In the genomic region with DNA sequence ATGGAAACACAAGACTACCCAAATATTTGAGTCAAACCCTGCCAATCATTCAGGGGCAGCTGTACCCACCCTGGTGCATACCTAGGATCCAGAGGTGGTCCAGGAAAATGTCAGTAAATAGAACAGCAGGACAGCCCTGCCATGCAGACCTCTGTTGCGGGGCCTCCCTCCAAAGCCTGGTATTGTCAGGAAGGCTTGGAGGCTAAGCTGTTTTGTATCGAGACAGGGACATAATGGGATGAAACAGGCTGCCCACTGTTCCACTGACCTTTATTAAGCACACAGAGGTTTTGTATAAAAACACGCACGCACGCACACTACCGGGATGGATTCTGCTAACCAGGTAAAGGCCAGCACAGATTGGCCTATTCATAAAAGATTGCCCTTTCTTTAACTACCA, we compare ENCODE assay signal across 24 mouse cellular contexts.
"Had no signal": no experiment of that assay in that cellular context is flagged by ENCODE, and none has a peak within 500 bp of the region (broad histone marks: within the 10 kb centered on the region; RNA-seq: fewer than 3 reads in every experiment).

No protein-coding gene starts in this region.

- H3K4me1 ChIP-seq: intestine, embryonic 15.5 days had no signal

- H3K27ac ChIP-seq: gastrocnemius, adult 2 months; heart, adult 2 months; hindbrain, embryonic 10.5 days; hindbrain, embryonic 12.5 days; hindbrain, embryonic 14.5 days; intestine, embryonic 15.5 days; layer of hippocampus, adult 2 months; left cerebral cortex, adult 2 months; limb, embryonic 12.5 days had no signal

- H3K9ac ChIP-seq: hindbrain, embryonic 12.5 days; hindbrain, embryonic 14.5 days; intestine, embryonic 15.5 days; limb, embryonic 12.5 days had no signal

- H3K36me3 ChIP-seq: hindbrain, embryonic 10.5 days; hindbrain, embryonic 12.5 days; intestine, embryonic 15.5 days; limb, embryonic 12.5 days had no signal

- H3K4me2 ChIP-seq: heart, embryonic 11.5 days; hindbrain, embryonic 12.5 days; hindbrain, embryonic 14.5 days; intestine, embryonic 15.5 days; limb, embryonic 12.5 days; liver, embryonic 11.5 days had no signal

- ATAC-seq: hindbrain, embryonic 16.5 days; inflammation-experienced regulatory T-cells, adult 6 months; intestine, embryonic 15.5 days; intestine, postnatal 0 days had no signal

- H3K4me3 ChIP-seq: gastrocnemius, adult 2 months; heart, adult 2 months; hindbrain, embryonic 10.5 days; hindbrain, embryonic 12.5 days; intestine, embryonic 15.5 days; layer of hippocampus, adult 2 months; left cerebral cortex, adult 2 months; limb, embryonic 12.5 days had no signal

- DNase-seq: gastrocnemius, adult 2 months; gastrocnemius, postnatal 10 days; gastrocnemius, postnatal 25 days; heart, adult 2 months; heart, postnatal 10 days; heart, postnatal 4 days; kidney, adult 18-20 months; kidney, adult 8-10 months; kidney, postnatal 10 days; kidney, postnatal 25 days; kidney, postnatal 4 days; liver had no signal

- H3K9me3 ChIP-seq: hindbrain, embryonic 10.5 days; hindbrain, embryonic 12.5 days; intestine, embryonic 15.5 days; limb, embryonic 12.5 days had no signal

- H3K27me3 ChIP-seq: hindbrain, embryonic 12.5 days; intestine, embryonic 15.5 days had no signal
